Mouse (Mus musculus) cerebral cortex, adult 2 months (tissue): ENCODE data around the gene Tmem95.

Experiments used
- WGBS: fragments of 180-500 bp; shearing (Covaris S2); methylation state at CpG from one replicate; pipeline ENCODE4 v1.1.7; 2018; 5-methylcytosine and 5-hydroxymethylcytosine counted together

Gene Tmem95

DNA sequence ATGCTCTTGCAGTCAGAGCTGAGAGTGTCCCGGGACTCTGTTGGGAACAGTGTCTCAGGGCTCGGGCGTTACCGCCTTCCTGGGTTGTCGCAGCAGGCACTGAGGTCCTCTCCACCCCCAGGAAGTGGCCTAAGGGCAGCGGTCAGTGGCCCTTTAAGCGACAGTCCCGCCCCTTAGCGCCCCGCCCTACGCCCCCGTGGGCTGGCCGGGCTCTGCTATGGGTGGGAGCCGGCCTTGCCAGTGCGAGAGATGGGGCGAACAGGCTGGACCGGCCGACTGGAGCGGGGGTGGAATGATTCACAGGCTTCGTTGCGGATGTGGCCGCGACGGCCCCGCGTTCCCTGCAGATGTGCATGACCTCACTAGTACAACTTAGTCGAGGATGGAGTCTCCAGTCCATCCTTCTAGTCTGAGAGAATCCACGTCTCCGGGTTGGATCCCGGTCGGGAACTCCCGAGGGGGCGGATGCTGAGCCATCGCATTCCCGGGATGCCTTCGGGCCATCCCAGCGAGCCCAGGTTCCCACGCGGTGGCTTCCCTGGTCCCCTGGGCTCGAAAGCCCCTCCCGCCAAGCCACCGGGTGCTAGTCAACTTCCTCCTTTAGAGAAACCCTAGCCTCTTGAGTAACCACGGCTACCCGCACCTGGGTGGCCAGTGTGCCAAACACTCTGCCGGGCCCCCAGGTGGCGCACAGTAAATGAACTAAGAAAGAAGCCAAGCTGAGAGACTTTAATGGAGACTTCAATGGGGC, 3.2 kb upstream of the Tmem95 start, which contains the start of gene Kctd11:
Kctd11 (minus strand) TSS at position 554 of the 751 bp plus-strand sequence.
- WGBS, result under 1% methylated on average over 46 of the region's 46 CpGs

DNA sequence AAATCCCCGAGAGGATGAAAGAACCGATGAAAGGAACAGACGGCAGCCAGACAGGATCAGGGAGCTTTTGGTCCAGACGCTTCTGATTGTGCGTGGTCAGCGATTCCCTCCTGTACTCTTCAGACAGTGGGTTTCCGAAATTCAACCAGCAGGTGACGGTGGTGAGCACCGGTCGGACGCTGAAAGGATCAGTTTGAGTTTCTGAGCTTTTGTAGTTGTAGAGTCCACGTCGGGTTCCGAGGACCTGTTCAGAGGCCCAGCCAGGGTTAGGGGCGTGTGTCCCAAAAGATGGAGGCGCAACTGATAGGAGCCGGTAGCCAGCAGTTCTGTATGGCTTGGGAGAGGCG, 2.7 kb upstream of the Tmem95 start:
- WGBS, result 2% methylated on average over 18 of the region's 18 CpGs

DNA sequence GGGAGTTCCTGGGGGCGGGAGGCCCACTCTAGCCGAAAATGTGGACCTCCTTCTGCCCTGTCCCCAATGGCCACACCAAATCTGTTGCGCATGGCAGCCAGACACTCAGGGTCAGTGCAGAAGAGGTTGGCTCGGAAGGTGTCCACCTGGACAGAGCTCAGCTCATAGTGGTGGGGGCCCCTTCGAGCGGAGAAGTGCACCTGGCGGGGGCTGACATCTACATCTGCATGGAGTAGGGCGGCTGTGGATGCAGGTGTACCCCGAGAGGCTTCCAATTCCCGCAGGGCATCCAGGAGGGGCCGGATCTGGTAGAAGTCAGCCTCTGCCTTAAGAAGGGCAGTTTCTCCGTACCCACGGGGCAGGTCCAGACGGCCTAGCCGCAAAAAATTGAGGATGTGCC, 1.9 kb upstream of the Tmem95 start:
- 67% methylated on average over 15 of the region's 15 CpGs for WGBS

DNA sequence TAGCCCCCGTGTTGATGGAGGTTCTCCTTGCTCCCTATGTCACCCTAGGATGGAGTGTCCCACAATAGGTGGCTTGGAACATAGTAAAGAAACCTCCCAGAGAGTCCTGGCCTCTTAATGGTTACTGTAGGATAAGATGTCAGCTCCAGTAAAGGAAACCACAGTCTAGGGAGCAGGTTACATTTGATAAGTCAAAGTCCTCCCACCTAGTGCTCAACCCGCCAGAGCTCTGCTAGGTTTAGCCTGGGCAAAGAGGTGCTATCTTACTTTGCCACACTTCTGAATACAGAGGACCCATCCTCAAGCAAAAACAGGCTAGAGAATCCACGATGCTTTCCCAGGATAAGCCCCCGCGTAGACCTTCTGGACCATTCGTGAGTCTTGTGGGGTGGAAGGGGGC, 1.1 kb upstream of the Tmem95 start:
- 89% methylated on average over 6 of the region's 6 CpGs for WGBS

DNA sequence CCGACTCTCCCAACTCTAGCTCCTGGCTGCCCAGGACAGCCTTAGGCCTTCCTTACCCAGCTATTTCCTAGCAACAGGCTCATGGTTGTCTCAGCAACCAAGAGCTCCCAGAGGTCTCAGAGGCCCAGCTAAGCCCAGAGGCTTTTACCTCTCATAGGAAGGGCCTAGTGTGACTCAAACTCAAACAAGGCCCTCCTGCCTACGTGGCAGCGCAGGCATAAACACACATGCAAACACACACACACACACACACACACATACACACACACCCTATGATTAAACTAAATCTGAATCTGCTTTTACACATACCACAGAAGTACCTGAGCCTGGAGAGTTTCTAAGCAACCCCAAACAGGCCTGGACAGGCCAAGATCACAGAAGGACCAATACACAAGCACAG, 581 bp upstream of the Tmem95 start:
- WGBS, result 83% methylated on average over 3 of the region's 3 CpGs

DNA sequence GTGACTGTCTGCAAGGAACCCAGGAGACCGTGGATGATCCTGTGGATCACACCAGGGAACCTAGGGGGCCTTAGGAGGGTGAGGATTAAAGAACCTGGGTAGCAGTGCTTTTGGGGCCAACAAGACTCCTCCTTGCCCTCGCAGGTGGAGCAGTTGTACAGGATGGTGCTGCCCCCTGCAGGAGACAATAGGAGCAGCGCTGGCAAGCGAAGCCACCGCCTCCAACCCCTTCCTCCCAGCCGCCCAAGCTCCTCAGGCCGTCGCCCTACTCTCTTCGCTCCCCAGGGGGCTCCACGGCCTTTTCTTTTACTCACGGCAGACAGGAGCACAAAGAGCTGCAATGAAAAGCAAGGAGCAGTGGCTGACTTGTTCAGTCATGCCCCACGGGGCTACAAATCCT, 951 bp downstream of the Tmem95 start:
- 6% methylated on average over 12 of the region's 12 CpGs for WGBS

DNA sequence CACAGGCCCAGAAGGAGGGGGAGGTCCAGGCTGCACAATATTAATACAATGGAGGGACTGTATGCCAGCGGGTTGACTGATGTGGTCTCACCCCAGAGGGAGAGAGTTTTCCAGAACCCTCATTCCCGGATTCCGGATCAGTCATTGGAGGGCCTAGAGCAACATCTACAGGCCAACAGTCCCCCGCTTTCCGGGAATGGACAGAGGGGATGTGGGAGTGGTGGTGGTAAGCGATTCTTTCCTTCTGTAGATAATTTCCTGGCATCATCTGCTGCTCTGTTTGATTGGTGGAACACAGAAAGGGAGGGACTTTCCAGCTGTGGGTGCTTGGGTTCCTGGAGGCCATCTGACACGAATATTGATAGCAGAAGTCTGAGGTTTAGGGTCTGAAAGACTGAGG, 1.6 kb downstream of the Tmem95 start:
- 49% methylated on average over 7 of the region's 7 CpGs for WGBS

DNA sequence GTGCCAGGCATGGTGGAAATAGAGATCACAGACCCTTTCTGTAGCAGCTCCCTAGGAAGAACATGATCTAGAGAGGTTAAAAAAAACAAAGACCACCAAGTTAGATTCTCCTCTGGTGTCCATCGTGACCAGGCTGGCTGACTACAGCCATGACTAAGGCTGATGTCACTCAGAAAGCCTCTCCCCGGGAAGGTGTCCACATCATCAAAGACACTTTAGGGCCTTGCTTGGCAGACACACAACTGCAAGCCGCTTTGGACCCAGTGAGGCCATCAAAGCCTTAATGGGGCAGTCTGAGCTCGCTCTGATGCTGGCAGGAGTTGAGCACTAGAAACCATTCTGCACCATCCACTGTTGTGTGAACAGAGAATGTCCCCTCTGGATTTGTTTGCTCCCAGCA, 5.4 kb downstream of the Tmem95 start:
- WGBS, result 72% methylated on average over 4 of the region's 4 CpGs

DNA sequence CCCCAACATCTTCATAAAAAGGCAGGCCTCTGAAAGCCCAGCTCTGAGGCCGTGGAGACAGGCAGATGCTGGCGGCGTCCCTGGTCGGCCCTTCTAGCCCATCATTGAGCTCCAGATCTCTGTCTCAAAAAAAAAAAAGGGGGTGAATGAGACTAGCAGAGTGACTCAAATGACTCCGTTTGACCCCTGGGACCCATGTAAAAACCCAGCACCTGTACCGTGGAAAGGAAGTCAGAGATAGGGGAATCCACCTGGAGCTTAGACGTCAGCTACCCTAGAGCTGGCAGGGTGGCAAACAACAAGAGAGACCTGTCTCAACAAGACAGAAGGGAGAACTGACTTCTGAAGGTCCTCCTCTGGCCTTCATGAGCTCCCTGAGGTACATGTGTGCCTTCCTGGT, 6.0 kb downstream of the Tmem95 start:
- 89% methylated on average over 7 of the region's 7 CpGs for WGBS

DNA sequence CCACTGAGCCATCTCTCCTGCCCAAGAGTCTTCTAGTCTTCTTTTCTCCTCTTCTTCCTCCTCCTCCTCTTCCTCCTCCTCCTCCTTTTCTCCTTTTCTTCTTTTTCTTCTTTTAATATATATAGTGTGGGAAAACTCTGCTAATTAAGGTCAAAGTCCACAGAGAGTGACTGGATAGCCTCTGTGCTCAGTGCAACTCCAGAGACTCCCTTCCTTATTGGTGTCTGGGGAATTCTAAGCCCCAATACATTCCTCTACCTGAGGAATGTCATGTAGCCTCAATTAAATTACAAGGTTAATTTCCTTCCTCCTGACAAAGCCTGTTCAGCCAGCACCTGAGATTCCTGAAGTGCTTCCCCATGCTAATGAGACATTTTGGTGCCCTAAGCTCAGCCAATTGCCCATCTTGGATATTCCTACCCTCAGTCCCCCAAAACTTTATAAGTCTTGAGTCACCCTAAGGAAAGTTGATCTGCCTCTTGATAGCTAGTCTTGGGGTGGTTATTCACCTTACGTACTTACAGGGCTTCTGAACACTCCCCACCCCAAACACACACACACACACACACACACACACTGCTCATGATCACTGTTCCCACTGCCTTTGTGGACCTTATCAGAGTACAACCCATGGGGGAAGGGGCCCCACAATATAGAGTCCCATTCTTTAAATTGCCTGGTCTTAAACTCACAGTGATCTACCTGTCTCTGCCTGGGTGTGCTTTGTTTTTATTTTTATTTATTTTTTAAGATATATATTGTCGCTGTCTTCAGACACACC, 7.3 kb downstream of the Tmem95 start:
- WGBS, result 96% methylated on average over 2 of the region's 2 CpGs

DNA sequence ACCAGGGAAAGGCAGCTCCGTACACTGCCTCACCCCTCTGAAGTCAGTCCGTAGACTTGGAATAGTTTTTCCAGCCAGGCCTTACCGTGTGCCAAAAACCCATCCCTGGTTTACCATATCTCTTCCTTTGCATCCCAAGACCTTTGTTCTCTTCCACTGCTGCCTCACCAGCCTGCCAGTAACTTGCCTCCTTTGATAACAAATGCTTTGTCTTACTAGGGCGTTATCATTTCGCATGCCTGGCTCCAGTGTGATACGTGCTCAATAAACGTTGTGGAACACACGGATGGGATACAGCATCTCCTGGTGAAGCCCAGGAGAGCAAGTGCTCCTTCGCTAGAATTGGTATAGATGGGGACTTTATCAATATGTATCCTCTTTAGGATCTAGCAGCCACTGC, 10.5 kb downstream of the Tmem95 start:
- 76% methylated on average over 9 of the region's 9 CpGs for WGBS

DNA sequence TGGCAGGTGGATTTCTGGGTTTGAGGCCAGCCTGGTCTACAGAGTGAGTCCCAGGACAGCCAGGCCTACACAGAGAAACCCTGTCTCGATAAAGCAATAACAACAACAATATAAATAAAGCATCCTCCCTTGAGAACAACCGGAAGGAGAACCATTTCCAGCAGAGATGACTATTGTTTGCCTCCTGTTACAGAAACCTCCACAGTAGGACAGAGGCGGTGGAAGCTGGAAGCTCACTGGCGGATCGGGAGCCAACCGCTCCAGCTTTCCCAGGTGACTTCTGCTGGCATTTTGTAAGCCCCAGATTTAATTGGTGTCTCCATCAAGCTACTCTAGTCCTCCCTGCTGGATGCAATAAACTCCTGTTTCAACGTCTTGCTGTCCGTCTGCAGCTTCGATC, 12.3 kb downstream of the Tmem95 start:
- WGBS, result 75% methylated on average over 9 of the region's 9 CpGs

DNA sequence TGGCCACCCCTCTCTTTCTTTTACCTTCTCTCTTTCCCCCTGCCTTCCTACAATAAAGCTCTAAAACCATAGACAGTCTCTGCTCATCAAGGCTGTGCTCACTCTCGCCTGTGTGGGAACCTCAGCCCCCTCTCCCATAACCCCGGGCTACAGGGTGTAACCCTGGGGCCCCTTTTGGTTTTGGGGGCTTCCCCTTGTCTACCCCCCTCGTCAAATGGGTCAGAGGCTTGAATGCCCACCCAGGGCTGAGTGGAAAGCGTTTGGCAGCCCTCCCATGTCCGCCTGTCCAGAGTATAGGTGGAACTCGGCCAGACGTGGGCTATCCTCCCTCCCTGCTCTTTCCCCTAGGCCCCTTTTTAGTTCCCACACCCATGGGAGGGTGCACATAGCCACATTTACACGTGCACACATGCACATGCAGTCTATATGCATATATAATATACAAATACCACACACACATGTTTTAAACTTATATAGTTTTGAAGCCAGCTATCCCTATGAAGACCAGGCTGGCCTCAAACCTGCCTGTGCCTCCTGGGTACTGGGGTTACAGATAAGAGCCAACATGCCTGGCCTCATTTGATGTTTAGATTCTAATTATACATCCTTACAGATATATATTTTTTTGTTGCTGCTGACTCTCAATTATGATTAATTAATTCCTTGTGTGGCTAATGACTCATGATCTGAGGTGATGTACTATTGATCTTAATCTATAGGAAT, 13.5 kb downstream of the Tmem95 start:
- WGBS, result 48% methylated on average over 8 of the region's 8 CpGs

DNA sequence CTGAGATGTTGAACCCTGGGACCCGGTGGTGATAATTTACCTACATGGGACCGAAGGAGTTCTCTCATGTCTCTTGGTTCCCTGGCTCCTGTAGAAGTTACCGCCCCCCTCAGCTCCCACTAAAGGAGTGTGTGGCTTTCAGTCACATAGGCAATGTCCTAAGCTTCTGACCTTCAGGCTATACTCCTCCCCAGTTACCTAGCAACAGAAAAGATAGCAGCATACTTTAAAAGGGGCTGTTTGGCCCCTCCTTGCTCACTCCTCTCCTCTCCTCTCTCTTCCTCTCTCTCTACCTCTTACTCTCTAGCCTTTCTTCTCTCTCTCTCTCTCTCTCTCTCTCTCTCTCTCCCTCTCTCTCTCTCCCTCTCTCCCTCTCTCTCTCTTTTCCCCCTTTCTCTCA, 14.1 kb downstream of the Tmem95 start:
- WGBS, result 90% methylated on average over 3 of the region's 3 CpGs

DNA sequence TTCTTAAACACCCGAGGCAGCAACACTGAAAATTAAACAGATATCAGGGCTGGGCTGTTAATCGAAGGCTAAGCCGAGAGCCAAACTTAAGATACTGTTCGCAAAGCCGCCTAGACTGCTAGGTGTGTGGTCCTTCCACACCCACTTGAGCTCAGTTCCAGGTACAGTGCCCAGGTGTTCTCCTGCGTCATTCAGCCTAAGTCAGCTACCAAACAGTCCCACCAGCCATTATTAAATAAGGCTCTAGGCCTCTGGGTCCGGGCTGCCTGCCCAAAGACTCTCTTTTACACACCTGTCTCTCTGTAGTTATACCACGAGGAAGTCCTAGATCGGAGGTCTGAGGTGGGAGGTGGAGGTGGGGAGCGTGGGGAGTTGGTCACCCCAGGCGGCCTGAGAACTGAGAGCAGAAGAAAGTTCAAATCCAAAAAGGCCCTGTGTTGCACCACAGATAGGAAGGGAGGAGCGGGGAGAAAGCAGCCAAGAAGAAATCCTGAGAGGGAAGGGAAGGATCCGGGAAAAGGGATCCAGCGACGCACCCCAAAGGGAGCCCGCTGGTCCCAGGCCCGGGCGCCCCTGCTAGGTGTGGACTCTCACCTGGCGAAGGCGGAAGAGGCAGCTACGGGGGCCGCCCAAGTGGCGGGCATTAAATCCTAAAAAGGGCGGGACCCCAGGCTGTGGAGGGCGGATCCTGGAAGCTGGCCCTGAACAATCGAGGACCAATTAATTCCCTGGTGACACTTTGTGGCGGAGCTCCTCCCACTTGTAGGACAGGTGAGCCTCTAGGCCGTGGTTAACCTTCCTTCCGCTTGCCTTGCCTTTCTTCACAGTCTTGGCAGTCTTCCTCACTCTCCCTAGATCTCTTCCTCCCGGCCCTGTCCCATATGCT, 19.5 kb downstream of the Tmem95 start, which contains the start of gene Tnk1:
Tnk1 (minus strand) TSS at position 618 of the 886 bp plus-strand sequence.
- 53% methylated on average over 29 of the region's 30 CpGs for WGBS

DNA sequence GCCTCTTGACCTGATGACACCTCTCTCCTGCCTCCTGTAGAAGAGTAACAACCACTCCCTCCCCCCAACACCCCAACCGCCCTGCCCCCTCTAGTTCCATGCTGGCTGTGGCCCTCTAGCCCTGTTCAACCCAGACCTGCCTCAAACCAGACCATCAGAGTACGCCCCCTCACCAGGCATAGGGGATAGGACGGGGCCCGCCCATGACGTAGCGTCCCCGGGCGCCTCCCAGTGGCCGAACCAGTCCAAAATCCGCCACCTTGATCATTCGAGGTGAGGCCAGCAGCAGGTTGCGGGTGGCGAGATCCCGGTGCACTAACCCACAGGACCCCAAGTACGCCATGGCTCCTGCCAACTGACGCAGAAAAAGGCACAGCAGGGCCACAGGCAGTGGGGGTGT, 22.5 kb downstream of the Tmem95 start:
- 32% methylated on average over 16 of the region's 16 CpGs for WGBS

DNA sequence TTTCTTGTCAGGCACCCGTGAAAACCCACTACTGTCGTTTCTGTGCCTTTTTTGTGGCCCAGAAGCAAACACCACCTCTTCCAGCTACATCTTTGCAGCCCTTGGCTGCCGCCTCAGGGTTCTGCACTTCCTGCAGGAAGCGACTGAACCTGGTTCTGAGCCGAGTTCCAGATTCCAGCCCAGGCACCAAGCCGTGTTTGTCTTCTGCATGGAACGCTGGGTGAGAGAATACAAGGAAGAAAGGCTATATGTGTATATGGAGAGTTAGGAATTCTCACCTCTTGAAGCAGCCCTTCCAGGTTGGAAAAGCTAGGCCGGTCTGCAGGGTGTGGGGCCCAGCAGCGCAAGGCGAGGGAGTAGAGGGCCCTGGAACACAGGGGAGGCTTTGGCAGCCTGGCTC, 23.1 kb downstream of the Tmem95 start:
- WGBS, result 67% methylated on average over 10 of the region's 10 CpGs

DNA sequence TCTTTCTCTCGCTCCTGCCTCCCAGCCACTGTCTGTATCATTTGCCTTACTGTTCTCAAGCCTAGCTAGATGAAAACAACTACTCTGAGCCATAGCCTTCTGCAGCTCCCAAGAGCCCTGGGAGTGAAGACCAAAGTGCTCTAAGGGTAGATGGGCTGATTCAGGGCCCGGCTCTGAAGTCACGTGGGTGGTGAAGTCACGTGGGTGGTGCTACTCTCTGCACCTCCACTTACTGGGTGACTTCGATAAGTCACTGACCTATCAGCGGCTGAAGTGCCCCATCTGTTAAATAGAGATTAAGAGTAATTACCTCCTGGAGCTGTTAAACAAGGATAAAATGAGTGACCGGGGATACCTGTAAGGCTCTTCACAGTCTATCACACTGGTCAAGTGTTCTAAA, 23.8 kb downstream of the Tmem95 start:
- 72% methylated on average over 7 of the region's 7 CpGs for WGBS

DNA sequence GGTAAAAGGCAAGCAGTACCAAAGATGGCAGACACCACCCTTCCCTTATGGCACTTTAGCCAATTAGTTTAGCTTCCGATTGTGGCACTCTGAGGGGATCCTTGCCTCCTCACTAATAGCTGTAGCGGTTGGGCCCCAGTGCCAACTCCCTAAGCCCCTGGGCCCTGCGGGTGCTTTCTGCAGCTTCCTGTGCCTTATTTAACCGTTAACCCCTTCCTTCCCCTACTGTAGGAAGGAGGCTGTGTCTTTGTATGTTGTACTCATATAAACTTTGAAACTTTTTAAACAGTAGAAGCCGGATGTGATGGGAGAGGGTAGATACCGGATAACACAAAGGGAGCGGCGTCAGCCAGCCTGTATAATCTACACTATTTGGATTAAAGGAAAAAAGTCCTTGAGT, 27.1 kb downstream of the Tmem95 start:
- WGBS, result 68% methylated on average over 8 of the region's 8 CpGs

DNA sequence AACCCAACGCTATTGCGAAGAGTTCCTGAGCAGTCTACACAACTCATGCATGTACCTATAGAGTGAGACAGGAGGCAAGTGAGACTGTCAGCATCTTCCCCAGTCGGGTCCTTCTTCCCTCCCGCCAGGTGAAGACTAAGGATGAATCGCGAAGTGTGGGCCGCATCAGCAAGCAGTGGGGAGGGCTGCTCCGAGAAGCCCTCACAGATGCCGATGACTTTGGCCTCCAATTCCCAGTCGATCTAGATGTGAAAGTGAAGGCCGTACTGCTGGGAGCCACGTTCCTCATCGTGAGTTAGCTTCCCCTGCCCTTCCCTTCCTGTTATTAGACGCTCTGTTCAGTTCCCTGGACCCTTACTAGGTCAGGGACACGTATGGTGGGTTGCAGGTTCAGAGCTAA, 27.9 kb downstream of the Tmem95 start:
- 89% methylated on average over 15 of the region's 15 CpGs for WGBS

DNA sequence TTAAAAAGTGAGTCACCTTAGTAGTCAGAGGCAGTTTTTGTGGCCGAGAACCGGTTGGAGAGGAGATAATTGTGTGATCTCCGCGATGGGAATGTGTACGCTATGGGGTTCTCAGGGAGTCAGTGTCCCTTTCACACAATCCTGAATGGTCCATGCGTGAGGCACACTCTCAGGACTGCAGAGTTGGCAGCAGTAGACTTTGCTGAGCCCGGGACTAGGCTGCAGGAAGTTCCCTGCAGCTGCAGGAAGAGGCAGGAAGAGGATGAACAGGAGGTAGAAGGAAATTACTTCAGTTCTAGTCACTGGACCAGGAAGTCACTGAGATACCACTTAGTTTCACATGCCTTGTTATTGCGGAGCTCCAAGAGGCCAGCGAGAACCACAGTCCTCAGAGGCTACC, 28.7 kb downstream of the Tmem95 start:
- WGBS, result 74% methylated on average over 9 of the region's 9 CpGs

DNA sequence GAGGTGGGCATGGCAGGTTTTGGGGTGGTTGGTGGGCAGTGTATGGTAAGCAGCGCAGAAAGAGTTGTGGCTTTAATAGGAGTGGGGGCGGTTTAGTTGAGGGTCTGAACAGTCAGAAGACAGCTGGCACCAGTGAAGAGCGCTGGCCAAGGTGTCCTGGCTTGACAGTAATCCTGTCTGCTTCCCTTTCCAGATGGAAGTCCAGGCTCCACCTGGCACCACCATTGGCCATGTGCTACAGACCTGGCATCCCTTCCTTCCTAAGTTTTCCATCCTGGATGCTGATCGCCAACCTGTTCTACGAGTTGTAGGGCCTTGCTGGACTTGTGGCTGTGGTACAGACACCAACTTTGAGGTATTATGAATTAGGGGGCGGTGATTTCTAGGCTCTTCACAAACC, 29.8 kb downstream of the Tmem95 start:
- 93% methylated on average over 6 of the region's 6 CpGs for WGBS
